Mouse (Mus musculus) limb, embryonic 11.5 days (tissue): ENCODE measurements around the gene Nfkbiz. TPM values are rescaled to one million over a fixed set of nuclear protein-coding genes. Genes with fewer than 3 reads are reported as not detected.

Experiments used
- ATAC-seq: fragments of 200-750 bp; cut with Nextera tagmentation; 2 replicates; pipeline ENCODE4 v1.8.0; 2017; ENCODE audit warnings: low read depth; ENCODE audit not compliant: insufficient number of reproducible peaks, low FRiP score, low TSS enrichment
- DNase-seq: peaks from one replicate; pipeline ENCODE4 v3.0.0-alpha.2; 2015; ENCODE audit warnings: low spot score
- H3K27ac ChIP-seq: fragments of 300-500 bp; sonication (generic); replicated peaks from 2 replicates; pipeline ENCODE4 v1.5.1; 2014; ENCODE audit warnings: low read depth, mild to moderate bottlenecking, low read length
- H3K27me3 ChIP-seq: fragments of 300-500 bp; sonication (generic); 2 replicates; pipeline ENCODE4 v1.6.1; 2014; ENCODE audit warnings: mild to moderate bottlenecking, low read length, mixed read lengths; ENCODE audit not compliant: control insufficient read depth, insufficient read depth
- H3K36me3 ChIP-seq: fragments of 300-500 bp; sonication (generic); 2 replicates; pipeline ENCODE4 v1.6.1; 2014; ENCODE audit warnings: mild to moderate bottlenecking, low read length, moderate library complexity, mixed read lengths; ENCODE audit not compliant: control insufficient read depth, insufficient read depth
- H3K4me1 ChIP-seq: fragments of 300-500 bp; sonication (generic); 2 replicates; pipeline ENCODE4 v1.6.1; 2014; ENCODE audit warnings: low read length, mixed read lengths; ENCODE audit not compliant: control insufficient read depth, insufficient read depth
- H3K4me2 ChIP-seq: fragments of 300-500 bp; sonication (generic); 2 replicates; pipeline ENCODE4 v1.6.1; 2014; ENCODE audit warnings: low read depth, mild to moderate bottlenecking, moderate library complexity; ENCODE audit not compliant: severe bottlenecking
- H3K4me3 ChIP-seq: fragments of 300-500 bp; sonication (generic); 2 replicates; pipeline ENCODE4 v1.5.1; 2014; ENCODE audit warnings: low read depth, low read length
- H3K9ac ChIP-seq: fragments of 300-500 bp; sonication (generic); 2 replicates; pipeline ENCODE4 v1.6.1; 2014; ENCODE audit warnings: mild to moderate bottlenecking, low read length
- H3K9me3 ChIP-seq: fragments of 300-500 bp; sonication (generic); 2 replicates; pipeline ENCODE4 v1.6.1; 2016; ENCODE audit warnings: low read length; ENCODE audit not compliant: control insufficient read depth
- WGBS: fragments of 180-500 bp; shearing (Covaris S2); extraction: QIAGEN DNeasy Blood & Tissue Kit; methylation state at CpG from one replicate; pipeline ENCODE4 v1.1.7; 2014; 5-methylcytosine and 5-hydroxymethylcytosine counted together
- polyA plus RNA-seq: library from polyadenylated mRNA; unstranded; fragments of >200 nt; fragmentation: Nextera tagmentation; extraction: Ambion mirVana; gene quantifications from 2 replicates; pipeline ENCODE4 v1.2.1, GENCODE M21; 2014

Nfkbiz gene
- polyA plus RNA-seq, 1 experiment from 2014 or later, result 4.1 TPM

GRCm38 (mm10) chr16:55782911-55783310 is 55.8 kb downstream of the Nfkbiz start:
- Histone ChIP-seq H3K27ac (no peak overlapping the region), H3K4me3 (no peak overlapping the region), H3K4me1 (no peaks in the 10 kb centered on the region), H3K9me3 (no peaks in the 10 kb centered on the region), H3K27me3 (no peaks in the 10 kb centered on the region), H3K4me2 (no peak overlapping the region), H3K36me3 (no peaks in the 10 kb centered on the region), H3K9ac (no peak overlapping the region)
- DNase-seq (no peak), ATAC-seq (no peak)
- WGBS, result 88% methylated on average over 2 of the region's 2 CpGs

GRCm38 (mm10) chr16:55781809-55782208 is 56.9 kb downstream of the Nfkbiz start:
- Histone ChIP-seq H3K9ac (no peak overlapping the region), H3K4me3 (no peak overlapping the region), H3K27ac (no peak overlapping the region), H3K36me3 (no peaks in the 10 kb centered on the region), H3K9me3 (no peaks in the 10 kb centered on the region), H3K4me2 (no peak overlapping the region), H3K27me3 (no peaks in the 10 kb centered on the region), H3K4me1 (no peaks in the 10 kb centered on the region)
- no peak for DNase-seq
- WGBS, result 75% methylated on average over 5 of the region's 5 CpGs
- no peak for ATAC-seq

- Histone ChIP-seq H3K36me3 (no peaks in the 10 kb centered on the region), H3K9ac (no peak overlapping the region), H3K4me3 (no peak overlapping the region), H3K27ac (no peak overlapping the region), H3K27me3 (no peaks in the 10 kb centered on the region), H3K9me3 (no peaks in the 10 kb centered on the region), H3K4me2 (no peak overlapping the region), H3K4me1 (no peaks in the 10 kb centered on the region)
- no peak for ATAC-seq
- 56% methylated on average over 4 of the region's 5 CpGs for WGBS
- DNase-seq, result no peak
Measured at GRCm38 (mm10) chr16:55780958-55781558, 57.6 kb downstream of the Nfkbiz start.

- Histone ChIP-seq H3K36me3 (no peaks in the 10 kb centered on the region), H3K4me1 (no peaks in the 10 kb centered on the region), H3K4me2 (no peak overlapping the region), H3K27ac (no peak overlapping the region), H3K4me3 (no peak overlapping the region), H3K9me3 (no peaks in the 10 kb centered on the region), H3K27me3 (no peaks in the 10 kb centered on the region), H3K9ac (no peak overlapping the region)
- DNase-seq (no peak), ATAC-seq (no peak)
- WGBS, result 90% methylated on average over 11 of the region's 11 CpGs
Measured at GRCm38 (mm10) chr16:55776329-55776728, 62.4 kb downstream of the Nfkbiz start.

GRCm38 (mm10) chr16:55770247-55770646 is 68.5 kb downstream of the Nfkbiz start:
- H3K27ac ChIP-seq, result no peak overlapping the region
- DNase-seq (no peak), ATAC-seq (no peak)
- no peak overlapping the region for H3K4me2 ChIP-seq
- no peaks in the 10 kb centered on the region for H3K27me3 ChIP-seq
- H3K36me3 ChIP-seq, result no peaks in the 10 kb centered on the region
- H3K4me1 ChIP-seq, result no peaks in the 10 kb centered on the region
- H3K9me3 ChIP-seq, result no peaks in the 10 kb centered on the region
- no peak overlapping the region for H3K4me3 ChIP-seq
- 82% methylated on average over 3 of the region's 3 CpGs for WGBS
- H3K9ac ChIP-seq, result no peak overlapping the region

Other genes starting within 250 kb of the Nfkbiz start
- gene Nxpe3, start 56.4 kb upstream of the Nfkbiz start, polyA plus RNA-seq, result 0.94 and 1.0 TPM in 2 replicates
- 13.4 and 16.0 TPM in 2 replicates for gene Cep97, start 96.0 kb upstream of the Nfkbiz start, polyA plus RNA-seq
- 861 and 889 TPM in 2 replicates for gene Rpl24, start 127.4 kb upstream of the Nfkbiz start, polyA plus RNA-seq
- gene Zbtb11, start 135.0 kb upstream of the Nfkbiz start, polyA plus RNA-seq, result 18.0 and 19.6 TPM in 2 replicates
- 308 and 314 TPM in 2 replicates for gene Pcnp, start 190.8 kb upstream of the Nfkbiz start, polyA plus RNA-seq
- gene Trmt10c, start 198.9 kb upstream of the Nfkbiz start, polyA plus RNA-seq, result 35.3 and 35.7 TPM in 2 replicates
- gene Senp7, start 209.4 kb upstream of the Nfkbiz start, polyA plus RNA-seq, result 31.1 and 33.1 TPM in 2 replicates